Mouse (Mus musculus): ENCODE data around the gene Shd.

- TF ChIP-seq CTCF (conservative IDR thresholded peaks at IDR 0.05; ENCODE audit: insufficient read depth, insufficient read length, low read depth, low read length) (no peak), POLR2A (IDR thresholded peaks at IDR 0.05; ENCODE audit: low read depth, low read length) (no peak)
Observed at GRCm38 (mm10) chr17:55961631-55962030, 8.6 kb upstream of the Shd start.

All from kidney, adult 2 months (tissue).